Mouse (Mus musculus): Measurements from ENCODE around the gene Ccpg1. TPM values are rescaled to one million over a fixed set of nuclear protein-coding genes. Genes with fewer than 3 reads are reported as not detected.
A peak's percentile ranks its signal among the peaks of the same experiment; 100 is the strongest.

The Ccpg1 gene
- polyA plus RNA-seq (2015; fragmentation: Nextera tagmentation; extraction: Ambion mirVana): 51.8 and 52.3 TPM in 2 replicates

DNA sequence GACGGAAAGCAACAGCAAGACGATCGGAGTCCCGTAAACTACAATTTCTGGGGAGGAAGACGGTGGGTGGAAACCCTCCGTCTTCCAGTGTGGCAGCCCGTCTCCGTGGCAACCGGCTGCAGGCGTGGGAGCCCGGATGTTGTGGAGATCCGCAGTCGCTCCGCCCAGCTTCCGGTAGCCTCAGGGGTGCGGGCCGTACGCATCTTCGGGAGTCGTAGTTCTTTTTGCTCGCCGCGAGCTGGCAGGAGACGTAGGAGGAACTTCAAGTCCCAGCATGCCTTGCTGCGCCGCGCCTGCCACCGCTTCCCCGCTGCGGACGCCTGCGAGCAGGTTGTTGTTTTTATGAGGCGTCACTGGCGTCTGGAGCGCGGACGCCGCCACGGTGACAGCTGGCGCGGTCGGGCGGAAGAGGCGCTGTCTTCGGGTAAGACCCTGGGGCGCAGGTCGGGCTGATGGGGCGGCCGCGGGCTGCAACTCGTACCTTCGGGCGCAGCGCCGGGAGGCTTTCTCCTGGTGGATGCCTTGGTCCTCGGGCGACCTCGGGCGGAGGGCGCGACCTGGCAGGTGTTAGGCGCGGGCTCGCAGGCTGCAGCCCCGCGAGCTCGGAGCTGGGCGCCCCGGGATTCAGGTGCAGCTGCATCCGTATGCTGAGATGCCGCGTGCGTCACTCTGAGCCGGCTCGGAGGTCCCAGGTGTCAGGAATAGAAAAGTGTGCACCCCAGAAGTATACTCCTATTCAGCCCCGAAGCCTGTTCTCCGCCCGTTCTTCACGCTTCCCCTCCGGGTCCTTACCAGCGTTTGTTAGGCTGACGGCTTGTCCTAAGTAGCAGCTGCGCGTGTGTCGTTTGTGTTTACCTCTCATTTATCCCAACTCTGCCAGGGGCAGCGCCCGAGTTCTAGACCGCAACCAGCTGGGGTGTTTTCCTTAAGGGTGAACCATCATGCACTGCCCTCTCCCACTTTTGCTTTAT lies at the start of gene Ccpg1, which contains the start of gene Ccpg1os:
TSS of gene Ccpg1 (plus strand) at position 180 of the 971 bp plus-strand sequence.
TSS of gene Ccpg1os (minus strand) at position 133 of the 971 bp plus-strand sequence.
- Histone ChIP-seq H3K4me1 (ENCODE audit: control insufficient read depth, insufficient read depth, low read length) (peaks cover 17% of the 10 kb centered on the region), H3K27ac (ENCODE audit: low read length) (peak within 1 kb of the TSS; percentile 87), H3K9ac (ENCODE audit: low read depth, low read length) (peak within 1 kb of the TSS; percentile 86), H3K9me3 (replicated peaks; ENCODE audit: control insufficient read depth, low read length, poor library complexity, severe bottlenecking) (no peaks in the 10 kb centered on the region), H3K36me3 (ENCODE audit: control insufficient read depth, insufficient read depth, low read length) (no peaks in the 10 kb centered on the region), H3K4me3 (ENCODE audit: low read depth, low read length) (peak within 1 kb of the TSS; percentile 78), H3K27me3 (ENCODE audit: control insufficient read depth, insufficient read depth, low read depth, low read length) (no peaks in the 10 kb centered on the region), H3K4me2 (ENCODE audit: low read length) (peak within 1 kb of the TSS; percentile 68)
- ATAC-seq: peak; percentile 100
- under 1% methylated on average over 88 of the region's 88 CpGs for WGBS

DNA sequence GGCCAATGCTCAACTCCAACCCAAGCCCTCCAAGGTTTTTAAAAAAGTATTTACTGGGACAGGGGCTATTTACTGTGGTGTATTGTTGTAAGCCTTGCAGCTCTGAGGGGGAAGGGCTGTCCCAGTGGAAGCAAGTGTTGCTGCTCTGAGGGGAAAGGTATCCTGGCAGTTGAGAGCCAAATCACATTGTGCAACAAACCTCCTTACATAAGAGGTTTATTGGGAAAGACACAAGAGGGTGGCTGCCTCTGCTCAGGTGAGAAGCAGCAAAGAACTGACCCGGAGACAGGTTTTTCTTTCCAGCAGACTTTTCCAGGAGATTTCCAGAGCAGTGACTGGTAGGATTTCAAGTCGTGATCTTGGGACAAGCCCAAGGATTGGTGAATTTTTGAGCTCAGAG lies 48.9 kb upstream of the Ccpg1 start:
- Histone ChIP-seq H3K9me3 (replicated peaks; ENCODE audit: control insufficient read depth, low read length, poor library complexity, severe bottlenecking) (no peaks in the 10 kb centered on the region), H3K4me1 (ENCODE audit: control insufficient read depth, insufficient read depth, low read length) (no peaks in the 10 kb centered on the region), H3K36me3 (ENCODE audit: control insufficient read depth, insufficient read depth, low read length) (no peaks in the 10 kb centered on the region), H3K4me3 (ENCODE audit: low read depth, low read length) (no peak overlapping the region), H3K27ac (ENCODE audit: low read length) (no peak overlapping the region), H3K4me2 (ENCODE audit: low read length) (no peak overlapping the region), H3K27me3 (ENCODE audit: control insufficient read depth, insufficient read depth, low read depth, low read length) (no peaks in the 10 kb centered on the region), H3K9ac (ENCODE audit: low read depth, low read length) (no peak overlapping the region)
- ATAC-seq: no peak
- WGBS: 84% methylated on average over 2 of the region's 2 CpGs

DNA sequence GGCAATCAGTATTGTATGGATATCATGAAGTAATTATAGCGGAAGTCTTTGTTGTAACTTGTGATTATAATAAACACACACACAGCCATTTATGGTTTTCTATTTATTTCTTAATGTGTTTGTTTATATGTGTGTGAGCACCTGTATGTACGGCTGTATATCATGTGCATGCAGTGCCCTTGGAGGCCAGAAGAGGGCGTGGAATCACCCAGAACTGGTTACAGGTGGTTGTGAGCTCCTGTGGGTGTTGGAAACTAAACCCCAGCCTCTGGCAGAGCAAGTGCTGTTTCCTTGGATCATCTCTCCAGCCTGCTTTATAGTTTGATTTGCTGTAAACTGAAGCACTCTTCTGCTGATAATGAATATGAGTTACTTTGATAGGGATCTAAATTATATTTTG lies 41.8 kb upstream of the Ccpg1 start:
- peaks cover 23% of the 10 kb centered on the region for H3K36me3 ChIP-seq (ENCODE audit: control insufficient read depth, insufficient read depth, low read length)
- H3K4me1 ChIP-seq (ENCODE audit: control insufficient read depth, insufficient read depth, low read length): no peaks in the 10 kb centered on the region
- ATAC-seq: no peak
- no peak overlapping the region for H3K4me3 ChIP-seq (ENCODE audit: low read depth, low read length)
- H3K9ac ChIP-seq (ENCODE audit: low read depth, low read length): no peak overlapping the region
- WGBS: 60% methylated on average over 3 of the region's 3 CpGs
- H3K27ac ChIP-seq (ENCODE audit: low read length): no peak overlapping the region
- H3K27me3 ChIP-seq (ENCODE audit: control insufficient read depth, insufficient read depth, low read depth, low read length): no peaks in the 10 kb centered on the region
- H3K4me2 ChIP-seq (ENCODE audit: low read length): no peak overlapping the region
- H3K9me3 ChIP-seq (replicated peaks; ENCODE audit: control insufficient read depth, low read length, poor library complexity, severe bottlenecking): no peaks in the 10 kb centered on the region; the same call in 1 of the 2 replicates

DNA sequence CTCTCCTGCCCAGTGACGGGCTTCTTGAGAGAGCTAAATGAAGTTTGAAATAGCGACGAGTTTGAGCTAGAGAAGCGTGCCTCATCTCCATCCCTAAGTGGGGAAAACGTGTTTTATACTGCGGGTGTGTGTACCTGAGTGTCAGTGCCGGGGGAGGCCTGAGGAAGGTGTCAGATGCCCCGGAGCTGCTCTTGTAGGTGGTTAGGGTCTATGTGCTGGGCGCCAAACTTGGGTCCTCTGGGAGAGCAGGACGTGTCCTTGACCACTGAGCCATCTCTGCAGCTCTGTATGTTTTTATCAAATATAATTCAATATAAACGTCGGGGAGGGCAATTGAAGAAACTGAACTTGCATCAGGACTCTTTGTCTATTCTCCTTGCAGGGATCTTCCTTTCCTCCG lies 40.9 kb upstream of the Ccpg1 start:
- Histone ChIP-seq H3K9ac (ENCODE audit: low read depth, low read length) (no peak overlapping the region), H3K4me2 (ENCODE audit: low read length) (no peak overlapping the region), H3K27ac (ENCODE audit: low read length) (no peak overlapping the region), H3K27me3 (ENCODE audit: control insufficient read depth, insufficient read depth, low read depth, low read length) (no peaks in the 10 kb centered on the region), H3K9me3 (replicated peaks; ENCODE audit: control insufficient read depth, low read length, poor library complexity, severe bottlenecking) (no peaks in the 10 kb centered on the region; the same call in 1 of the 2 replicates), H3K4me1 (ENCODE audit: control insufficient read depth, insufficient read depth, low read length) (no peaks in the 10 kb centered on the region), H3K36me3 (ENCODE audit: control insufficient read depth, insufficient read depth, low read length) (peaks cover 23% of the 10 kb centered on the region), H3K4me3 (ENCODE audit: low read depth, low read length) (no peak overlapping the region)
- 95% methylated on average over 13 of the region's 13 CpGs for WGBS
- no peak for ATAC-seq

DNA sequence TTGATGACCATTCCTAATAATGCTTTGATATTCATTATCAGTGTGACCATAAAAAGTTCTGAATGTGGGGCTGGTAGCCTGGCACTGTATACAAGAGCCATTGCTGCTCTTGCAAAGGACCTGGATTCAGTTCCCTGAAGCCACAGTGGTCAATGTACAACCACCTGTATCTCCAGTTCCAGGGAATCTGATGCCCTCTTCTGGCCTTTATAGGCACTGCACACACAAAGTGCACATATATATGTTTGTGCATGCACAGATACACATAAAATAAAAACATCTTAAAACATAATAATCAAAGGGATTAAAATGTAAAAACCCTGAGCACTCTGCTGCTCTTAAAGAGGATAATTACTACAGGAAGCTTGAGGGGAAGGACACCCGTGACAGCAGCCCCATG lies 38.2 kb upstream of the Ccpg1 start:
- no peaks in the 10 kb centered on the region for H3K4me1 ChIP-seq (ENCODE audit: control insufficient read depth, insufficient read depth, low read length)
- ATAC-seq: no peak
- no peaks in the 10 kb centered on the region; the same call in 1 of the 2 replicates for H3K9me3 ChIP-seq (replicated peaks; ENCODE audit: control insufficient read depth, low read length, poor library complexity, severe bottlenecking)
- H3K27me3 ChIP-seq (ENCODE audit: control insufficient read depth, insufficient read depth, low read depth, low read length): no peaks in the 10 kb centered on the region
- H3K4me2 ChIP-seq (ENCODE audit: low read length): no peak overlapping the region
- H3K27ac ChIP-seq (ENCODE audit: low read length): no peak overlapping the region
- 95% methylated on average over 1 of the region's 1 CpGs for WGBS
- no peak overlapping the region for H3K4me3 ChIP-seq (ENCODE audit: low read depth, low read length)
- H3K9ac ChIP-seq (ENCODE audit: low read depth, low read length): no peak overlapping the region
- H3K36me3 ChIP-seq (ENCODE audit: control insufficient read depth, insufficient read depth, low read length): peaks cover 23% of the 10 kb centered on the region

DNA sequence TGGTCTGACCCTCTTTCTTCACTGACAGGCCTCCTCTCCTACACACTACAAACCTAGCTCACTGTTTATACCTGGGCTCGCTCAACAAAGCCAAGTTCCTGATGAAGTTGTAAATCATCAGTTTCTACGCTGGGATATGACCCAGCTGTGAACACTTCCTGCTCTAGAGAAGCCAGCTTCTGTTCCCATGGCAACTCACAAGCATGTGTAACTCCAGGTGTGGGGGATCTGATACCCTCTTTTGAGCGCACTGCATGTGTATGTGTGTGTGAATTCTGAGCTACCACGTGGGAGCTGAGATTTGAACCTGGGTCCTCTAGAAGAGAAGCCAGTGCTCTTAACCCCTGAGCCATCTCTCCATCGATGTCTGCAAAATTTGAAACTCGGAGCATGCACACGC lies 35.7 kb upstream of the Ccpg1 start:
- Histone ChIP-seq H3K9ac (ENCODE audit: low read depth, low read length) (no peak overlapping the region), H3K4me2 (ENCODE audit: low read length) (no peak overlapping the region), H3K27ac (ENCODE audit: low read length) (no peak overlapping the region), H3K36me3 (ENCODE audit: control insufficient read depth, insufficient read depth, low read length) (peaks cover 23% of the 10 kb centered on the region), H3K27me3 (ENCODE audit: control insufficient read depth, insufficient read depth, low read depth, low read length) (no peaks in the 10 kb centered on the region), H3K4me1 (ENCODE audit: control insufficient read depth, insufficient read depth, low read length) (no peaks in the 10 kb centered on the region), H3K9me3 (replicated peaks; ENCODE audit: control insufficient read depth, low read length, poor library complexity, severe bottlenecking) (no peaks in the 10 kb centered on the region; the same call in 1 of the 2 replicates), H3K4me3 (ENCODE audit: low read depth, low read length) (no peak overlapping the region)
- 78% methylated on average over 7 of the region's 7 CpGs for WGBS
- no peak for ATAC-seq

DNA sequence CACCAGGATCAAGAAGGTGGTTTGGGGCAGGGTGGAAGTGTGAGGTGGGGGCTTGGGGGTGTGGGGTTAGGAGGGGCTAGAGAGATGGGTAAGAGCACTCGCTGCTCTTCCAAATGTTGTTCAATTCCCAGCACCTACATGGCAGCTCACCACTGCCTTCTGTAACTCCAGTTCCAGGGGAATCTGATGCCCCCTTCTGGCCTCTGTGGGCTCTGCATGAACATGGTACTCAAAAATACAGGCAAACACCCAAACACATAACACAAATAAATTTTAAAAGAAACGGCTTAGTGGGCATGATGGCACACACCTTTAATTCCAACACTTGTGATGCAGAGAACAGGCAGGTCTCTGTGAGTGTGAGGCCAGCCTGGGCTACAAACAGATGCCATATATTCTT lies 30.5 kb upstream of the Ccpg1 start:
- Histone ChIP-seq H3K4me3 (ENCODE audit: low read depth, low read length) (no peak overlapping the region), H3K36me3 (ENCODE audit: control insufficient read depth, insufficient read depth, low read length) (no peaks in the 10 kb centered on the region), H3K9ac (ENCODE audit: low read depth, low read length) (no peak overlapping the region), H3K4me1 (ENCODE audit: control insufficient read depth, insufficient read depth, low read length) (peaks cover 4% of the 10 kb centered on the region), H3K9me3 (replicated peaks; ENCODE audit: control insufficient read depth, low read length, poor library complexity, severe bottlenecking) (no peaks in the 10 kb centered on the region), H3K27ac (ENCODE audit: low read length) (no peak overlapping the region), H3K4me2 (ENCODE audit: low read length) (no peak overlapping the region), H3K27me3 (ENCODE audit: control insufficient read depth, insufficient read depth, low read depth, low read length) (no peaks in the 10 kb centered on the region)
- ATAC-seq: no peak
- 48% methylated on average over 2 of the region's 2 CpGs for whole genome bisulfite sequencing

DNA sequence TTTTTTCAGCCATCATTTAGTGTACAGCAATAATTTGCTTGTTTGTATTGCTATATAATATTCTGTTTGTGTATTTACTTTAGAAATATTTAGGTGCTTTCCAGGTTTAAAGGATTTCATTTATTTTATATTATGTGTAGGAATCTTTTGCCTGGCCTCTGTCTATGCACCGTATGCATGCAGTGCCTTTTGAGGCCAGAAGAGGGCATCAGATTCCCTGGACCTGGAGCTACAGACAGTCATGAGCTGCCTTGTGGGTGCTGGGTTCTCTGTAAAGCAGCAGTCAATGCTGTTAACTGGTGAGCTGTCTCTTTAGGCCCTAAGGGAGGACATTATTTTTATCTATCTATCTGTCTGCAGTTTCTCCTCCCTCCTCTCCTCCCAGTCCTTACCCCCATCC lies 29.7 kb upstream of the Ccpg1 start:
- H3K36me3 ChIP-seq (ENCODE audit: control insufficient read depth, insufficient read depth, low read length): no peaks in the 10 kb centered on the region
- H3K4me3 ChIP-seq (ENCODE audit: low read depth, low read length): no peak overlapping the region
- H3K4me1 ChIP-seq (ENCODE audit: control insufficient read depth, insufficient read depth, low read length): peaks cover 4% of the 10 kb centered on the region
- no peaks in the 10 kb centered on the region for H3K9me3 ChIP-seq (replicated peaks; ENCODE audit: control insufficient read depth, low read length, poor library complexity, severe bottlenecking)
- no peak overlapping the region for H3K27ac ChIP-seq (ENCODE audit: low read length)
- no peak for ATAC-seq
- H3K9ac ChIP-seq (ENCODE audit: low read depth, low read length): no peak overlapping the region
- 18% methylated on average over 1 of the region's 1 CpGs for WGBS
- no peak overlapping the region for H3K4me2 ChIP-seq (ENCODE audit: low read length)
- H3K27me3 ChIP-seq (ENCODE audit: control insufficient read depth, insufficient read depth, low read depth, low read length): no peaks in the 10 kb centered on the region
